Mouse (Mus musculus) liver, adult 2 months (tissue): ENCODE measurements around the gene Lepr.

ENCODE experiments used
- CTCF ChIP-seq: fragments of 200-500 bp; IDR thresholded peaks from 2 replicates; pipeline ENCODE4 v1.5.1; 2011; ENCODE audit warnings: low read depth, low read length, control low read depth
- POLR2A ChIP-seq: fragments of 200-500 bp; IDR thresholded peaks from 2 replicates; pipeline ENCODE4 v1.6.1; 2011; ENCODE audit warnings: low read length, control low read depth; ENCODE audit not compliant: insufficient read depth; ENCODE audit errors: extremely low read depth

GRCm38 (mm10) chr4:101694529-101694928 lies 22.7 kb upstream of the Lepr start:
- TF ChIP-seq POLR2A: no peak
- TF ChIP-seq CTCF: no peak
